Mouse (Mus musculus) lung, postnatal 0 days (tissue): ENCODE measurements around the gene Gstt3. TPM values are rescaled to one million over a fixed set of nuclear protein-coding genes. Genes with fewer than 3 reads are reported as not detected.
"Not testable (repeated sequence)": the region's sequence is repeated elsewhere in the genome, so short reads cannot be mapped to it uniquely, and the experiment has no call there.

Experiments used
- ATAC-seq: fragments of 200-750 bp; cut with Nextera tagmentation; 2 replicates; pipeline ENCODE4 v1.8.0; 2017; ENCODE audit warnings: moderate library complexity
- DNase-seq: peaks from one replicate; pipeline ENCODE4 v3.0.0-alpha.2; 2016; ENCODE audit warnings: low spot score
- H3K27ac ChIP-seq: fragments of 300-500 bp; sonication (generic); 2 replicates; pipeline ENCODE4 v1.5.1; 2014; ENCODE audit warnings: antibody characterized with exemption, mild to moderate bottlenecking, low read length, mixed read lengths
- H3K27me3 ChIP-seq: fragments of 300-500 bp; sonication (generic); replicated peaks from 2 replicates; pipeline ENCODE4 v1.6.1; 2014; ENCODE audit warnings: low read length, mixed read lengths; ENCODE audit not compliant: insufficient read depth
- H3K36me3 ChIP-seq: fragments of 300-500 bp; sonication (generic); 2 replicates; pipeline ENCODE4 v1.6.1; 2014; ENCODE audit warnings: low read length, mixed read lengths; ENCODE audit not compliant: insufficient read depth
- H3K4me1 ChIP-seq: fragments of 300-500 bp; sonication (generic); 2 replicates; pipeline ENCODE4 v1.6.1; 2014; ENCODE audit warnings: antibody characterized with exemption, low read depth, low read length, mixed read lengths; ENCODE audit not compliant: insufficient read depth
- H3K4me2 ChIP-seq: fragments of 300-500 bp; sonication (generic); replicated peaks from 2 replicates; pipeline ENCODE4 v1.6.1; 2014; ENCODE audit warnings: low read depth, mild to moderate bottlenecking, low read length, moderate library complexity, mixed read lengths
- H3K4me3 ChIP-seq: fragments of 300-500 bp; sonication (generic); 2 replicates; pipeline ENCODE4 v1.5.1; 2014; ENCODE audit warnings: low read depth, low read length
- H3K9ac ChIP-seq: fragments of 300-500 bp; sonication (generic); replicated peaks from 2 replicates; pipeline ENCODE4 v1.6.1; 2014; ENCODE audit warnings: low read depth, mild to moderate bottlenecking
- H3K9me3 ChIP-seq: fragments of 300-500 bp; sonication (generic); 2 replicates; pipeline ENCODE4 v1.6.1; 2016; ENCODE audit warnings: low read length, mixed read lengths
- CTCF ChIP-seq: IDR thresholded peaks from 2 replicates; pipeline ENCODE4 v1.5.1; 2016; ENCODE audit warnings: antibody characterized with exemption, mild to moderate bottlenecking
- EP300 ChIP-seq: IDR thresholded peaks from 2 replicates; pipeline ENCODE4 v1.6.1; 2016; ENCODE audit warnings: antibody characterized with exemption, mild to moderate bottlenecking, control low read depth
- WGBS: fragments of 180-500 bp; shearing (Covaris S2); extraction: QIAGEN DNeasy Blood & Tissue Kit; methylation state at CpG from one replicate; pipeline ENCODE4 v1.1.7; 2014; 5-methylcytosine and 5-hydroxymethylcytosine counted together
- polyA plus RNA-seq: library from polyadenylated mRNA; unstranded; fragments of >200 nt; fragmentation: Nextera tagmentation; extraction: Ambion mirVana; gene quantifications from 2 replicates; pipeline ENCODE4 v1.2.1, GENCODE M21; 2015

The Gstt3 gene
- polyA plus RNA-seq, 1 experiment from 2014 or later, result 58.9 TPM

GRCm38 (mm10) chr10:75774102-75774501, 7.1 kb downstream of the Gstt3 start:
- Histone ChIP-seq H3K27me3 (no peaks in the 10 kb centered on the region), H3K4me3 (no peak overlapping the region), H3K9me3 (no peaks in the 10 kb centered on the region), H3K9ac (no peak overlapping the region), H3K4me2 (no peak overlapping the region), H3K36me3 (no peaks in the 10 kb centered on the region), H3K27ac (no peak overlapping the region), H3K4me1 (peaks cover 5% of the 10 kb centered on the region; the same call in 1 of the 2 replicates)
- DNase-seq, result no peak
- TF ChIP-seq CTCF, result no peak
- TF ChIP-seq EP300, result no peak
- 91% methylated on average over 5 of the region's 5 CpGs for WGBS
- no peak for ATAC-seq

- under 1% methylated on average over 46 of the region's 47 CpGs for WGBS
- H3K4me2 ChIP-seq, result peak within 1 kb of the TSS; percentile 96
- peak; percentile 98 for ATAC-seq
- H3K27me3 ChIP-seq, result no peaks in the 10 kb centered on the region
- H3K9me3 ChIP-seq, result no peaks in the 10 kb centered on the region
- no peaks in the 10 kb centered on the region for H3K36me3 ChIP-seq
- peak; percentile 98 for DNase-seq
- peak within 1 kb of the TSS; percentile 44 for H3K27ac ChIP-seq
- peak within 1 kb of the TSS; percentile 58 for H3K4me3 ChIP-seq
- H3K4me1 ChIP-seq, result peaks cover 5% of the 10 kb centered on the region; the same call in 1 of the 2 replicates
- peak within 1 kb of the TSS; percentile 41 for H3K9ac ChIP-seq
- TF ChIP-seq CTCF (peak; percentile 39; the same call in 1 of the 2 replicates), EP300 (0 out of 2 replicates have a peak, but pooled peaks have one; percentile 3)
These were observed 8.2 kb downstream of the Gstt3 start, which contains the start of gene Ddt for GRCm38 (mm10) chr10:75772795-75773664. TSS of gene Ddt (minus strand) at chr10:75773414.

- not testable (repeated sequence) for H3K36me3 ChIP-seq, H3K9ac ChIP-seq, H3K4me2 ChIP-seq, H3K27ac ChIP-seq, H3K9me3 ChIP-seq, H3K27me3 ChIP-seq, H3K4me1 ChIP-seq, H3K4me3 ChIP-seq, ATAC-seq
- 15% methylated on average over 5 of the region's 5 CpGs for WGBS
- DNase-seq, result peak; percentile 20
These were observed 13.5 kb downstream of the Gstt3 start for GRCm38 (mm10) chr10:75767756-75768155.

- Histone ChIP-seq H3K9ac (no peak overlapping the region), H3K27me3 (no peaks in the 10 kb centered on the region), H3K4me1 (peaks cover 5% of the 10 kb centered on the region; the same call in 1 of the 2 replicates), H3K27ac (no peak overlapping the region), H3K9me3 (no peaks in the 10 kb centered on the region), H3K4me3 (no peak overlapping the region), H3K36me3 (no peaks in the 10 kb centered on the region), H3K4me2 (no peak overlapping the region)
- 80% methylated on average over 6 of the region's 6 CpGs for WGBS
- TF ChIP-seq EP300 (no peak), CTCF (no peak)
- DNase-seq, result no peak
- no peak for ATAC-seq
These were observed 14.4 kb downstream of the Gstt3 start for GRCm38 (mm10) chr10:75766856-75767255.

- Histone ChIP-seq H3K9ac (peak overlapping the region; percentile 82; the same call in 1 of the 2 replicates), H3K4me3 (peak overlapping the region; percentile 78), H3K27ac (peak overlapping the region; percentile 49), H3K36me3 (no peaks in the 10 kb centered on the region), H3K9me3 (no peaks in the 10 kb centered on the region), H3K4me1 (peaks cover 5% of the 10 kb centered on the region; the same call in 1 of the 2 replicates), H3K4me2 (peak overlapping the region; percentile 87), H3K27me3 (no peaks in the 10 kb centered on the region)
- TF ChIP-seq EP300 (no peak), CTCF (peak; percentile 85)
- ATAC-seq (peak; percentile 20; the same call in 1 of the 2 replicates), DNase-seq (peak; percentile 85)
- 1% methylated on average over 27 of the region's 27 CpGs for WGBS
These were observed 16.4 kb downstream of the Gstt3 start for GRCm38 (mm10) chr10:75764519-75765473.
